Mouse (Mus musculus) testis, adult 2 months (tissue): ENCODE measurements around the gene Baz1a.

Experiments used
- CTCF ChIP-seq: fragments of 200-500 bp; IDR thresholded peaks from 2 replicates; pipeline ENCODE4 v1.5.1; 2012; ENCODE audit warnings: low read depth, mild to moderate bottlenecking, inconsistent platforms, low read length, moderate library complexity; ENCODE audit not compliant: control insufficient read depth, insufficient read depth, insufficient replicate concordance
- POLR2A ChIP-seq: fragments of 200-500 bp; IDR thresholded peaks from 2 replicates; pipeline ENCODE4 v1.6.1; 2012; ENCODE audit warnings: low read depth, mild to moderate bottlenecking, inconsistent platforms, low read length, moderate library complexity; ENCODE audit not compliant: control insufficient read depth

DNA sequence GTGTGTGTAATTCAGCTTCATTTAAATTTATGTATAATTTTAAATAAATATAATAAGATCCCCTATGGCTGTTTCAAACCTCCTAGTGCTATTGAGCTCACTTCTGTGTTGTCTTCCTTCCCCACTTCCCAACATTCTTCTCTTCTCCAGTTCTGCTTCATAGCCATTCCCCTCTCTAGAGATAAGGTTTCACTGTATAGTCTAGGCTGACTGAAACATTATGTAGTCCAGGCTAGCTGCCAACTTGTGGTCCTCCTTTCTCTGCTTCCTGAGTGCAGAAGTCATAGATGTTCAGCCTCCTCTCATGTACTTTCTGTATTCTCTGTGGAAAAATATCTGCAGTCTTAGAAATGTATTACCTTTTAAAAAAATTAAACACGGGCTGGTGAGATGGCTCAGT is 136.3 kb downstream of the Baz1a start:
- TF ChIP-seq POLR2A (no peak), CTCF (no peak)
